Mouse (Mus musculus) myocyte (in vitro differentiated cells): ENCODE measurements at regions not wholly inside any gene's neighbourhood (a gene's known extent, or its start where the extent isn't known, plus 50 kb on each side); places are given as distances from the start of the nearest gene placed in this dataset.

ENCODE experiments used
- H3K27me3 ChIP-seq: one replicate; pipeline ENCODE4 v1.6.1; 2011; ENCODE audit not compliant: control insufficient read depth, insufficient read depth, insufficient read length
- H3K36me3 ChIP-seq: one replicate; pipeline ENCODE4 v1.6.1; 2011; ENCODE audit not compliant: control insufficient read depth, insufficient read depth
- H3K4me2 ChIP-seq: one replicate; pipeline ENCODE4 v1.6.1; 2011; ENCODE audit warnings: low read depth, control low read depth
- H3K4me3 ChIP-seq: one replicate; pipeline ENCODE4 v1.5.1; 2011; ENCODE audit warnings: mild to moderate bottlenecking, control low read depth, moderate library complexity
- H3K79me2 ChIP-seq: one replicate; pipeline ENCODE4 v1.6.1; 2011; ENCODE audit not compliant: control insufficient read depth, insufficient read depth
- H3ac ChIP-seq: one replicate; pipeline ENCODE4 v1.6.1; 2011; ENCODE audit not compliant: control insufficient read depth, insufficient read length
- CEBPB ChIP-seq: IDR thresholded peaks from 2 replicates; pipeline ENCODE4 v1.6.1; 2011; ENCODE audit warnings: mild to moderate bottlenecking, moderate library complexity; ENCODE audit not compliant: poor library complexity, insufficient read depth, severe bottlenecking
- MYOD1 ChIP-seq, 3 experiments: IDR thresholded peaks; one replicate each; pipeline ENCODE4 v1.6.1; 2011; ENCODE audit warnings: control low read depth in 2 of 3, low read depth in 2 of 3, mild to moderate bottlenecking in 2 of 3, moderate library complexity in 1 of 3; ENCODE audit not compliant: insufficient read length in 2 of 3, control insufficient read depth in 1 of 3

DNA sequence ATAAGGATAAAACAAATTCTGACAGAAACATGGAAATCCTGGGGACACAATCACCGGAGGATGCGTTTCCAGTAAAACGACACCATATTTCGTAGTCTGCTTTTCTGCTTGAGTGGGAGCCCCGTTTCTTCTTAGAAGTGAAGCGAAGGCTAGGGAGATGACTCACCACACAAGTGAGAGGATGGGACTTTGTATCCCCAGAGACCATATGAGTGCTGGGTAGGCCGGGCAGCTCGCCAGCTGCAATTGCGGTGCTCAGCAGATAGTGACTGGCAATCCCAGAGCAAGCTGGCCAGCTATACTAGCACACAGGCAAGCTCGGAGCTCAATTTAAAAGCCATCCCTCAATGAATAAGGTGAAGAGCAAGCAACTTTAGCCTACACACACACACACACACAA lies 50.3 kb upstream of the Mapk10 start:
- no peaks in the 10 kb centered on the region for H3K79me2 ChIP-seq
- no peak overlapping the region for H3K4me3 ChIP-seq
- peak overlapping the region; percentile 56 for H3K4me2 ChIP-seq
- H3K36me3 ChIP-seq, result no peaks in the 10 kb centered on the region
- no peak overlapping the region for H3ac ChIP-seq
- TF ChIP-seq MYOD1 (IDR thresholded peaks at IDR 0.05; ENCODE audit: control insufficient read depth in 1 of 3, insufficient read length in 2 of 3, low read depth in 2 of 3) (no peak), CEBPB (0 out of 2 replicates have a peak, but pooled peaks have one; percentile 13)
- no peaks in the 10 kb centered on the region for H3K27me3 ChIP-seq
